11 mouse cellular contexts compared by ENCODE assay signal in the genomic region with DNA sequence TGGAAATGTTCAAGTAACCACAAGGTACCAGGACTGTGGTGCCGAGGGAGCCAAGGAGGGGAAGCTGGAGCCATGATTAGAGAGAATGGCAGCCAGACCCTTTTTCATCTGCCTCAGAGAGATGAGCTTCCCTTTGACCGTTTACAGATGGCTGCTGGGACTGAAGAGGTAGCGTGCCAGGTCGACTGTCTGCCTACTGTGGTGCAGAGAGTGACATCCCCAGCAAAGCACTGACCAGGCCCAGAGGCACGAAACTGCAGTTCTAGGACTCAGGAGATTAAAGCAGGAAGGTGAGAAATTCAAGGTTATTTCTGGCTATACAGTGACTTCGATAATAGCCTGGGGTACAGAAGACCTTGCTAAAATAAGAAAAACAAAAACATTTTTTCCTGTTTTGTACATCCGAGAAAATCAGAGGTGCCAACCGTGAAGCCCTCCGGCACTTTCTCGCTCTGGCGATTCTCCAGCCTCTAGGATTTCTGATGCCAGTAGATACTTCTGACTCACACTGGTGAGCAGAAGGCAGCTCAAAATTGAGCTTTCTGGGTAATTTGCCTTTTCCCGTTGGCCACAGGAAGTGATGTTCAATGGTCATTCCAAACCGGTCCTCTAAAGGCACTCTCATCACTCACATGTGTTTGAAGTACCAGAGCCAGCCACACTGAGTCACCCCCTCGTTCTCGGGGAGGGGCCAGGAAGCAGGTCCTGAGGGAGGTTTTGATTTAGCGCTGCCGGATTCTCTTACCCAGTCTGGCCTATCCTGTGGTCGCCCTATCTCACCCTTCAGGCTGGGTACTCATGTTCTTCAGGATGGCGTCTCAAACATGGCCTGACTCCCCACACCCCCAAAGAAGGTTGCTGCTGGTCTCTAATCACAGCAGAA. TPM values are rescaled to one million over a fixed set of nuclear protein-coding genes. Genes with fewer than 3 reads are reported as not detected.
A peak's percentile ranks its signal among the peaks of the same experiment; 100 is the strongest.
DNase-seq lines count a peak whose midpoint lies in the region; ATAC-seq lines count a peak whose summit lies in the region.
"Had no signal": no experiment of that assay in that cellular context is flagged by ENCODE, and none has a peak within 500 bp of the region (broad histone marks: within the 10 kb centered on the region; RNA-seq: fewer than 3 reads in every experiment).

No protein-coding gene starts in this region.

- intact Hi-C loops in gastrocnemius, postnatal 14 days (cut with DNase I; ENCODE audit: low total_unique reads), result no loop called here
- intact Hi-C loops in heart, postnatal 36 days (cut with DNase I), result loop anchor here (1.0 kb wide), 1 partner anchor 38 kb away; no protein-coding TSS in a partner anchor

- H3K36me3 ChIP-seq in kidney, embryonic 15.5 days, result no peaks in the 10 kb centered on the region
- H3K36me3 ChIP-seq in neural tube, embryonic 15.5 days, result no peaks in the 10 kb centered on the region
- H3K36me3 ChIP-seq: midbrain, embryonic 13.5 days had no signal

- no peaks in the 10 kb centered on the region for H3K27me3 ChIP-seq in kidney, embryonic 15.5 days
- no peaks in the 10 kb centered on the region for H3K27me3 ChIP-seq in neural tube, embryonic 15.5 days (replicated peaks)
- H3K27me3 ChIP-seq: midbrain, embryonic 13.5 days had no signal

- 33% methylated on average over 19 of the region's 19 CpGs for WGBS in kidney, embryonic 15.5 days
- WGBS in neural tube, embryonic 15.5 days, result 71% methylated on average over 19 of the region's 19 CpGs

- H3K4me3 ChIP-seq in kidney, embryonic 15.5 days (replicated peaks), result no peak overlapping the region
- no peak overlapping the region for H3K4me3 ChIP-seq in neural tube, embryonic 15.5 days (replicated peaks)
- H3K4me3 ChIP-seq: midbrain, embryonic 13.5 days had no signal

- H3K4me2 ChIP-seq in kidney, embryonic 15.5 days, result no peak overlapping the region
- H3K4me2 ChIP-seq in neural tube, embryonic 15.5 days, result no peak overlapping the region
- H3K4me2 ChIP-seq: midbrain, embryonic 13.5 days had no signal

- ATAC-seq in kidney, embryonic 15.5 days (replicated peaks; ENCODE audit: low FRiP score), result peak; percentile 59; the same call in 1 of the 2 replicates
- no peak for ATAC-seq in neural tube, embryonic 15.5 days (ENCODE audit: low FRiP score)
- ATAC-seq: intestine, embryonic 16.5 days; midbrain, embryonic 13.5 days had no signal

- peak; percentile 28 for DNase-seq in gastrocnemius, postnatal 14 days
- DNase-seq in gastrocnemius, adult 18-20 months (ENCODE audit: low spot score), result no peak
- peak; percentile 93 for DNase-seq in 3T3-L1 (ENCODE audit: low read depth, low spot score)
- peak; percentile 20 for DNase-seq in cerebellum, adult 8-10 months
- DNase-seq in right cerebral cortex, postnatal 10 days (ENCODE audit: low spot score in 2 of 2), result no peak
- DNase-seq in heart, postnatal 36 days, result no peak
- DNase-seq: thymus, adult 2 months had no signal

- peak overlapping the region; percentile 51; the same call in 1 of the 2 replicates for H3K27ac ChIP-seq in kidney, embryonic 15.5 days
- no peak overlapping the region for H3K27ac ChIP-seq in neural tube, embryonic 15.5 days (replicated peaks)
- H3K27ac ChIP-seq: midbrain, embryonic 13.5 days had no signal

- no peak overlapping the region for H3K9ac ChIP-seq in kidney, embryonic 15.5 days
- no peak overlapping the region for H3K9ac ChIP-seq in neural tube, embryonic 15.5 days (replicated peaks)
- H3K9ac ChIP-seq: midbrain, embryonic 13.5 days had no signal

- peaks cover 18% of the 10 kb centered on the region for H3K4me1 ChIP-seq in kidney, embryonic 15.5 days
- no peaks in the 10 kb centered on the region for H3K4me1 ChIP-seq in neural tube, embryonic 15.5 days
- H3K4me1 ChIP-seq: midbrain, embryonic 13.5 days had no signal

- H3K9me3 ChIP-seq in kidney, embryonic 15.5 days (replicated peaks), result 0 out of 2 replicates have a peak, but pooled peaks cover 5% of the 10 kb centered on the region
- H3K9me3 ChIP-seq in neural tube, embryonic 15.5 days (replicated peaks), result no peaks in the 10 kb centered on the region
- H3K9me3 ChIP-seq: midbrain, embryonic 13.5 days had no signal

RNA-seq across cellular contexts. Expression of a gene that starts 11.9 kb away (rescaled TPM):
- 10 to 100 TPM; 11.0 to 12.9 TPM for total RNA-seq in gastrocnemius, postnatal 14 days (2021)
- total RNA-seq in gastrocnemius, adult 18-20 months (2021), result 10 to 100 TPM; 14.5 to 15.0 TPM
- 17.1 and 17.3 TPM in 2 replicates for polyA plus RNA-seq in kidney, embryonic 15.5 days (2015; fragmentation: Nextera tagmentation; extraction: Ambion mirVana)
- 1.4 and 4.8 TPM in 2 replicates for polyA plus RNA-seq in neural tube, embryonic 15.5 days (2015; fragmentation: Nextera tagmentation; extraction: Ambion mirVana)
- 10 to 100 TPM; 30.7 to 31.2 TPM for total RNA-seq in heart, postnatal 36 days (2021)

RNA-seq across cellular contexts. Expression of a gene that starts 28.3 kb away (rescaled TPM):
- 1 to 10 TPM; 3.5 to 4.0 TPM for total RNA-seq in gastrocnemius, postnatal 14 days (2021)
- under 1 TPM; 0.05 to 0.26 TPM for total RNA-seq in gastrocnemius, adult 18-20 months (2021)
- polyA plus RNA-seq in kidney, embryonic 15.5 days (2015; fragmentation: Nextera tagmentation; extraction: Ambion mirVana), result 80.6 and 92.5 TPM in 2 replicates
- 11.2 and 24.1 TPM in 2 replicates for polyA plus RNA-seq in neural tube, embryonic 15.5 days (2015; fragmentation: Nextera tagmentation; extraction: Ambion mirVana)
- total RNA-seq in heart, postnatal 36 days (2021), result 1 to 10 TPM; 2.8 to 5.0 TPM

Comparison
In these comparisons a context has a peak if more than half of its experiments do, and no peak if none do; other contexts are left out.
1. DNase-seq: peak in gastrocnemius, postnatal 14 days (single experiment), 3T3-L1 (single experiment) and cerebellum, adult 8-10 months (single experiment); none in gastrocnemius, adult 18-20 months (single experiment), right cerebral cortex, postnatal 10 days (0 of 2) and heart, postnatal 36 days (0 of 2).